Mouse (Mus musculus) cortical plate, adult 2 months (tissue): ENCODE measurements at regions not wholly inside any gene's neighbourhood (a gene's known extent, or its start where the extent isn't known, plus 50 kb on each side); places are given as distances from the start of the nearest gene placed in this dataset.

Source experiments
- H3K27ac ChIP-seq: fragments of 200-500 bp; 2 replicates; pipeline ENCODE4 v1.5.1; 2012; ENCODE audit warnings: low read length, control low read depth, inconsistent platforms; ENCODE audit not compliant: insufficient read depth
- H3K4me1 ChIP-seq: fragments of 200-500 bp; 2 replicates; pipeline ENCODE4 v1.6.1; 2011; ENCODE audit warnings: low read length; ENCODE audit not compliant: control insufficient read depth, insufficient read depth
- H3K4me3 ChIP-seq: fragments of 200-500 bp; 2 replicates; pipeline ENCODE4 v1.5.1; 2011; ENCODE audit warnings: mild to moderate bottlenecking, low read length, control low read depth; ENCODE audit not compliant: insufficient read depth
- CTCF ChIP-seq: fragments of 200-500 bp; IDR thresholded peaks from 2 replicates; pipeline ENCODE4 v1.5.1; 2011; ENCODE audit warnings: mild to moderate bottlenecking, control low read depth, low read length; ENCODE audit not compliant: insufficient read depth; ENCODE audit errors: extremely low read depth
- POLR2A ChIP-seq: fragments of 200-500 bp; IDR thresholded peaks from 2 replicates; pipeline ENCODE4 v1.6.1; 2011; ENCODE audit warnings: mild to moderate bottlenecking, low read length, control low read depth; ENCODE audit not compliant: insufficient read depth; ENCODE audit errors: extremely low read depth

DNA sequence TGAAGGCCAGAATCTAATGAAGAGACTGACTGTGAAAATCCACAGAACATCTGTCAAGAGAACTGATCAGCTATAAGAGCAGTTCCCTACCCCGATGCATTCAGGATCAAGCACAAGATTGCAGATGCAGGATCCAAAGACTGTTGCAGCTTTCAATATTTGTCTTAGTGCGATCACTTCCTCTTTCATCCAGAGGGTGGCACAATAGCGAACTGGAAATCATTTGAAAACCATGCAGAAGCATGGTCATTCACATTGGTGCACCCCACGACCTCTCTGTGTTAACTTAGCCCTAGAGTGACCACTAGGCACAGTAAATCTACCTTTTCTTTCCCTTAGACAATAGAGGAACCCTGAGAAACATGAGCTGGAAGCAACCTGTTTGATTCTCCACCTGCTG lies 55.8 kb upstream of the Pak3 start:
- no peak overlapping the region for H3K27ac ChIP-seq
- H3K4me1 ChIP-seq = no peaks in the 10 kb centered on the region
- TF ChIP-seq POLR2A (no peak), CTCF (peak; percentile 32; the same call in 1 of the 2 replicates)
- H3K4me3 ChIP-seq = no peak overlapping the region

DNA sequence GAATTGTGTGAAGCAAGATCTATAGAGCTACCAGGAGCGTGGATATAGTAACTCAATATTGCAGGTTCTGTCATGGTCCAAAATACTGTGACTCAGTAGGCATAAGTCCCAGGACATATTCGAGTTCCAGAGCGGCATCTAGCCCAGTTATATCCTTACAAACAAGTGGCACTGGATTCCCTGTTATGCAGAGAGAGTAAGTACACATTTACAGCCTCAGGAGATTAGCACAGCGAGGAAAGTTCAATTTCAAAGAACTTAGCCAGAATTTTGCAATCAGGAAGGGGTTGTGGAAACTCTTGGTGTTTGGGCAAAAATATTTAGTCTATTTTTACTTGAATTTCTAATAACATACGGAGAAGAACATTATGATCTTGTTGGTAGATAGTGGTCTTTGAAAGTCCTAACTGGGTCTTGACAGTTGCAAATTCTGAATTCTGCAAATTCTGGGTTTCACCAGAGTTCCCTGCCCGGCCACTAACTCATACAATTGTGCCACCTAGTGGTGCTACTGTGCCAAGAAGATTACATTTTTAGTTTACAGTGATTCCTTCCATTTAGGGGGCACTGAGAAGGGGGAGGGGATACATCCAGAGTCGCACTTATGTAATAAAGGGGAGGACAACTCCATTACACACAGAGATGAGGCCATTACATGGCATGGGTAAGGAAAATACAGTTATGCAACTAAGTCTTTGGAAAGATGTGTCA lies 54.7 kb upstream of the Chrdl1 start:
- TF ChIP-seq CTCF (peak; percentile 31; the same call in 1 of the 2 replicates), POLR2A (no peak)
- Histone ChIP-seq H3K27ac (no peak overlapping the region), H3K4me3 (no peak overlapping the region), H3K4me1 (no peaks in the 10 kb centered on the region)

DNA sequence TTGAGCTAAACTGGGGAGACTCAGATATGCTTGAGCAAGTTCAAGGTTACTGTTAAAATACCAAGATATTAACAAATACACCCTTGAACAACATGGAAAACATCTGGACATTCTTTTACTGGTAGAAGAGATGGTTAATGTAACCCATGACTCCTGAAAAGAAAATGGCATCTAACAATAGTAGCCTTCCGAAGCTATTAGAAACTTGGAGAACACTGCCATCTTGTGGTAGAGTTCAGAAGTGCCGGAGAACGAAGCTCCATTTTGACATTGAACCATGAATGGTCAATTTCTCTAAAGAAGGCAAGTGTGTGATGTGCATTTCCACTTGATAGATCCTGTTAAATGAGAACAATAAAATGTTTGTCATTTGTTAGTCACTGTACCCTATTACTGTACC lies 50.5 kb upstream of the Chrdl1 start:
- peak; percentile 38; the same call in 1 of the 2 replicates for TF ChIP-seq CTCF
- no peak for TF ChIP-seq POLR2A
- no peak overlapping the region for H3K27ac ChIP-seq
- no peaks in the 10 kb centered on the region for H3K4me1 ChIP-seq
- no peak overlapping the region for H3K4me3 ChIP-seq
